Mouse (Mus musculus) embryonic fibroblast, embryonic 13.5 days (primary cell): ENCODE results near the gene Dennd2a. TPM values are rescaled to one million over a fixed set of nuclear protein-coding genes. Genes with fewer than 3 reads are reported as not detected.
A peak's percentile ranks its signal among the peaks of the same experiment; 100 is the strongest.

Experiments used
- H3K27ac ChIP-seq: 2 replicates; pipeline ENCODE4 v1.5.1; 2012; ENCODE audit warnings: low read length, control low read depth, inconsistent platforms; ENCODE audit not compliant: insufficient read depth
- H3K4me1 ChIP-seq: 2 replicates; pipeline ENCODE4 v1.6.1; 2011; ENCODE audit warnings: low read length; ENCODE audit not compliant: control insufficient read depth, insufficient read depth
- H3K4me3 ChIP-seq: 2 replicates; pipeline ENCODE4 v1.5.1; 2011; ENCODE audit warnings: mild to moderate bottlenecking, control low read depth, low read length; ENCODE audit not compliant: insufficient read depth
- CTCF ChIP-seq: IDR thresholded peaks from 2 replicates; pipeline ENCODE4 v1.5.1; 2011; ENCODE audit warnings: mild to moderate bottlenecking, control low read depth, low read length, moderate library complexity, borderline replicate concordance; ENCODE audit not compliant: insufficient read depth
- POLR2A ChIP-seq: IDR thresholded peaks from 2 replicates; pipeline ENCODE4 v1.6.1; 2011; ENCODE audit warnings: low read depth, mild to moderate bottlenecking, control low read depth, low read length, moderate library complexity
- polyA plus RNA-seq: library from polyadenylated mRNA; stranded (reverse); fragments of >200 nt; gene quantifications from 2 replicates; pipeline ENCODE4 v1.2.4, GENCODE M21; 2011; ENCODE audit warnings: low read depth; ENCODE audit not compliant: missing spikeins, insufficient read length

Gene Dennd2a
- polyA plus RNA-seq, 1 experiment: 16.1 TPM

- Histone ChIP-seq H3K27ac (no peak overlapping the region), H3K4me3 (no peak overlapping the region), H3K4me1 (peaks cover 19% of the 10 kb centered on the region)
- TF ChIP-seq CTCF (no peak), POLR2A (no peak)
Measured at GRCm38 (mm10) chr6:39540563-39540962, 17.1 kb downstream of the Dennd2a start.

DNA sequence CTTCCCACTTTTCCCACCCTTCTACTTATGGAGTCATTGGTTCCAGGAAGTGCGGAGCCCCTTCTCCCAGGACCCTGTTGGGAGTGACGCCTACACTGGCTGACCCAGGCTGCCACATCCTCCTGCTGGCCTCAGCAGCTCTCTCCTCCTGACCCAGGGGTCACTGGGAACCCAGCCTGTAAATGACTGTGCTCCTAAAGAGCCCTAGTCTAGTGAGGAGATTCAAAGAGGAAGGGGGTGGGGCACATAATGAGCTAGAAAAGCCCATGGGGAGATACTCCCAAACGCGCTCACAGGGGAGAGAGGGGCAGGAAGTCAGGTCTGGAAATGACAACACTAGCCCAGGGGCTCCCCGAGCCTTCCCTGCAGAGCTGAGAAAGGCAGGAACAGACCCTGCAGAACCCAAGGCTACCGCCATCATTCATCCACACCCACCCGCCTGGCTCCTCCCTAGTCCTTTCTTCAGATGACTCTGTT, 17.9 kb downstream of the Dennd2a start:
- H3K4me1 ChIP-seq: peaks cover 17% of the 10 kb centered on the region
- TF ChIP-seq POLR2A: no peak
- TF ChIP-seq CTCF: no peak
- H3K4me3 ChIP-seq: no peak overlapping the region
- H3K27ac ChIP-seq: peak overlapping the region; percentile 66; the same call in 1 of the 2 replicates

GRCm38 (mm10) chr6:39538227-39538626, 19.4 kb downstream of the Dennd2a start:
- Histone ChIP-seq H3K27ac (no peak overlapping the region), H3K4me3 (no peak overlapping the region), H3K4me1 (peaks cover 11% of the 10 kb centered on the region)
- TF ChIP-seq CTCF: no peak
- no peak for TF ChIP-seq POLR2A

GRCm38 (mm10) chr6:39537276-39537675, 20.4 kb downstream of the Dennd2a start:
- TF ChIP-seq CTCF: no peak
- no peak for TF ChIP-seq POLR2A
- peaks cover 4% of the 10 kb centered on the region; the same call in 1 of the 2 replicates for H3K4me1 ChIP-seq
- no peak overlapping the region for H3K4me3 ChIP-seq
- H3K27ac ChIP-seq: no peak overlapping the region

- no peak for TF ChIP-seq POLR2A
- TF ChIP-seq CTCF: no peak
- peaks cover 3% of the 10 kb centered on the region; the same call in 1 of the 2 replicates for H3K4me1 ChIP-seq
- H3K4me3 ChIP-seq: no peak overlapping the region
- no peak overlapping the region for H3K27ac ChIP-seq
Measured at GRCm38 (mm10) chr6:39536621-39537020, 21.0 kb downstream of the Dennd2a start.

GRCm38 (mm10) chr6:39534944-39535343, 22.7 kb downstream of the Dennd2a start:
- Histone ChIP-seq H3K27ac (no peak overlapping the region), H3K4me1 (peaks cover 3% of the 10 kb centered on the region; the same call in 1 of the 2 replicates), H3K4me3 (no peak overlapping the region)
- TF ChIP-seq CTCF (no peak), POLR2A (no peak)

DNA sequence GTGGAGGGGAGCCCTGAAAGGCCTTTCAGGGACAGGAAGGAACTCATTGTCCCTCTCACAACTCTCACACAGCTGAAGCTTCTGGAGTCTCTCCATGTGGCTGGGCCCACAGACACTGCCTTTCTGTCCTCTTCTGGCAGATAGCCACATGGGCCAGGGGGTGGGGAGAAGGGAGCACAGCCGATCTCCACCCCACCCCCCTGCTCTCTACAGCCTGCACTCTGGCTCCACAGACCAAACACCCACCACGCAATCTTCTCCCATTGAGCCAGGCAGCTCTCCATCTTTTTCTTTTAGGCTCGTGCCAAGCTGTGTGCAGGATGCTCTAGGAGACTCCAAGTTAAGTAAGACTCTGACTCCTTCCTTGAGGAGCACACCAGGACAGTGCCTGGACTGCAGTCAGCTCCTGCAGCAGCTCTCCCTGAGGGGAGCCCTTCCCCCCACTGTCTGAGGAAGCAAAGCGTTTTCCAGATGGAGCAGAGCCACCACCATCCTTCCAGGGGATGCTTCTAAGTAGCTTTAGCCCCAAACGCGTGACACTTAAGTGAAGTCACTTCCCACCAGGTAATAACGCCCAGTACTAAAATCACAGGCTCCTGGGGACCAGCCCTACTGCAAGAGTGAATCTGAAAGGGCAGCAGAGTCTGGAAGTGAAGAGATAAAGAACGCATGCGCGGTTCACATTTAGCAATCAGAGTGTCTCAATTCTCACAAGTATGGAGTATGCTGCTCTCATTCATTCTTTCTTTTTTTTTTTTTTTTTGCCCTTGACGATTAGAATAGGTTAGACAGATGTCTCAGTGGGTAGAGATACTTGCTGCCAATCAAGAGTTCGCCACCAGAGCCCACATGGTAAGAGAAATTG, 28.8 kb downstream of the Dennd2a start:
- Histone ChIP-seq H3K4me1 (0 out of 2 replicates have a peak, but pooled peaks cover 5% of the 10 kb centered on the region), H3K27ac (peak overlapping the region; percentile 3; the same call in 1 of the 2 replicates), H3K4me3 (no peak overlapping the region)
- TF ChIP-seq POLR2A (no peak), CTCF (no peak)

DNA sequence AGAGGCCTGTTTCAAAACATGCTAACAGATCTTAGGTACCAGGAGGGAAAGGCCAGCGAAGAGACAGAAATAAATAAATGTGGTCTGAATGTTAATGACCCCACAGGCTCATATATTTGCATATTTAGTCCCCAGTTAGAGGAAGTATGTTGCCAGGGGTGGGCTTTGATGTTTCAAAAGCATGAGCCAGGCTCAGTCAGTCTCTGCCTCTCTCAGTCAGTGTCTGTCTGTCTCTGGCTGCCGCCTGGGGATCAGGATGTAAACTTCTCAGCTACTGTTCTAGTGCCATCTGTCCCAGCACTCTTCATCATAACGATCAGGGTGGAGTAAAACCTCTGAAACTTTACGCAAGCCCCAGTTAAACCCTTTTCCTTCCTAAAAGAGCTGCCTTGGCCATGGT, 29.9 kb downstream of the Dennd2a start:
- Histone ChIP-seq H3K27ac (no peak overlapping the region), H3K4me1 (0 out of 2 replicates have a peak, but pooled peaks cover 5% of the 10 kb centered on the region), H3K4me3 (no peak overlapping the region)
- TF ChIP-seq POLR2A: no peak
- no peak for TF ChIP-seq CTCF

DNA sequence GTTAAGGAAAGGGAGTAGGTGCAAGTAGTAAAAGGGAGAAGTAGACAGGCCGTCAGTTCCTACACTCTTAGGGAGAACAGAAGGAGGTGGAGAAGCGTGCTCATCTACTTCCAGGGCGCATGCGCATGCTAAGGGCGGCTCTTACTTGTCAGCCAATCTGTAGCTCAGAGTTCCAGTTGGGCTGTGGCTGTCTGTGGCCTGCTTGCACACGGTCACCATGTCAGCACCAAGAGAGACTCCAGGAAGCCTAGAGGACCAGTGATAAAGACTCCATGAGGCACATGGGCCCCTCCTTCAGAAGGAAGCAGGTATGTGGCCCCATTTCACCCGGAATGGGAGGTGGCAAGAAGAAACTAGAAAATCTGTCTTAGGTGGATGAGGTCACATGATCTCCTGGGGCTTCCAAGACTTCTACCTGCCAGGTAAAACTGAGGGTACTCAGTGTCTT, 30.3 kb downstream of the Dennd2a start:
- TF ChIP-seq CTCF (no peak), POLR2A (no peak)
- Histone ChIP-seq H3K4me1 (0 out of 2 replicates have a peak, but pooled peaks cover 5% of the 10 kb centered on the region), H3K27ac (no peak overlapping the region), H3K4me3 (no peak overlapping the region)

DNA sequence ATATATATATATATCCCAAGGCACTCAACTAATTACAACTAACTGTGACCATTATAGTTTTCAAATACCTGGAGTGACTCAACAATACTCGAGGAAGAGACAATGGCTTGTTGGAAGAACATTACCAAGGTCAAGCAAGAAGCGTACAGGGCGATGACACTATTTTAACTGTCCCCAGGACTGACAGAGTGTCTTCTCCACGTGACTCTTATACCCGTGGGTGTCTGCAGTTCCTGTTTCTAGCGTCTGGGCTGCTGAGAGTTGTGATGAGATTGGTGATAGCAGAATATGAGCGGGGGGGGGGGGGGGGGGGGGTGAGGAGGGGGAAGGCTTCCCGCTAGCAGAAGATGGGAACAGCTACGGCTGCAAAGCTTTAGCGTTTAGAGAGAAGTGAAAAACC, 30.9 kb downstream of the Dennd2a start:
- H3K4me3 ChIP-seq: no peak overlapping the region
- H3K27ac ChIP-seq: no peak overlapping the region

More for the DNA sequence above, 30.9 kb downstream of the Dennd2a start:
- 0 out of 2 replicates have a peak, but pooled peaks cover 5% of the 10 kb centered on the region for H3K4me1 ChIP-seq
- TF ChIP-seq POLR2A (no peak), CTCF (no peak)
